Mouse (Mus musculus): ENCODE data around the gene Pmpca.

- TF ChIP-seq CTCF (IDR thresholded peaks at IDR 0.05; ENCODE audit: low read depth, low read length) (no peak), POLR2A (IDR thresholded peaks at IDR 0.05; ENCODE audit: extremely low read depth, insufficient read depth, low read length) (no peak)
Measured at GRCm38 (mm10) chr2:26399647-26400046, 10.5 kb downstream of the Pmpca start.
